Mouse (Mus musculus) MEL (cell line): ENCODE measurements around the gene 9230102O04Rik.

ENCODE experiments used
- CHD1 ChIP-seq: IDR thresholded peaks from 2 replicates; pipeline ENCODE4 v1.6.1; 2012; ENCODE audit warnings: low read depth, mild to moderate bottlenecking, inconsistent platforms, low read length, improper control_type of control experiment
- CTCF ChIP-seq, 3 experiments: IDR thresholded peaks in 2 of 3; conservative IDR thresholded peaks in 1 of 3; 2 replicates each; pipeline ENCODE4 v1.5.1; 2011 to 2012; ENCODE audit warnings: low read length in 3 of 3, low read depth in 2 of 3, mild to moderate bottlenecking in 2 of 3, improper control_type of control experiment in 1 of 3, inconsistent platforms in 1 of 3, mixed read lengths in 1 of 3, moderate library complexity in 1 of 3; ENCODE audit not compliant: control insufficient read depth in 1 of 3, insufficient read depth in 1 of 3, poor library complexity in 1 of 3, severe bottlenecking in 1 of 3
- EP300 ChIP-seq, 2 experiments: IDR thresholded peaks; 2 replicates each; pipeline ENCODE4 v1.6.1; 2011; ENCODE audit warnings: improper control_type of control experiment in 2 of 2, low read length in 2 of 2, low read depth in 1 of 2, mild to moderate bottlenecking in 1 of 2
- MAZ ChIP-seq: IDR thresholded peaks from 2 replicates; pipeline ENCODE4 v1.6.1; 2012; ENCODE audit warnings: low read depth, mild to moderate bottlenecking, inconsistent platforms, low read length, improper control_type of control experiment
- NRF1 ChIP-seq: IDR thresholded peaks from 2 replicates; pipeline ENCODE4 v1.6.1; 2014; ENCODE audit warnings: low read depth, mild to moderate bottlenecking, inconsistent platforms, low read length, improper control_type of control experiment, moderate library complexity; ENCODE audit not compliant: poor library complexity, insufficient read depth, severe bottlenecking
- SMC3 ChIP-seq: IDR thresholded peaks from 2 replicates; pipeline ENCODE4 v1.6.1; 2011; ENCODE audit warnings: low read depth, low read length, improper control_type of control experiment
- TCF12 ChIP-seq: IDR thresholded peaks from 2 replicates; pipeline ENCODE4 v1.6.1; 2014; ENCODE audit warnings: low read depth, mild to moderate bottlenecking, inconsistent platforms, low read length, improper control_type of control experiment, moderate library complexity
- UBTF ChIP-seq: IDR thresholded peaks from 2 replicates; pipeline ENCODE4 v1.6.1; 2012; ENCODE audit warnings: low read depth, mild to moderate bottlenecking, inconsistent platforms, low read length, improper control_type of control experiment, moderate library complexity, borderline replicate concordance; ENCODE audit not compliant: insufficient read depth
- USF2 ChIP-seq, 2 experiments: IDR thresholded peaks; 2 replicates each; pipeline ENCODE4 v1.6.1; 2011 to 2012; ENCODE audit warnings: improper control_type of control experiment in 2 of 2, low read length in 2 of 2, borderline replicate concordance in 1 of 2, inconsistent platforms in 1 of 2, low read depth in 1 of 2, mild to moderate bottlenecking in 1 of 2; ENCODE audit not compliant: insufficient read depth in 1 of 2
- ZC3H11A ChIP-seq: IDR thresholded peaks from 2 replicates; pipeline ENCODE4 v1.6.1; 2012; ENCODE audit warnings: low read depth, mild to moderate bottlenecking, inconsistent platforms, low read length, improper control_type of control experiment
- ZMIZ1 ChIP-seq: IDR thresholded peaks from 2 replicates; pipeline ENCODE4 v1.6.1; 2012; ENCODE audit warnings: low read depth, mild to moderate bottlenecking, inconsistent platforms, low read length, improper control_type of control experiment, moderate library complexity
- ZNF384 ChIP-seq: IDR thresholded peaks from 2 replicates; pipeline ENCODE4 v1.6.1; 2012; ENCODE audit warnings: low read depth, mild to moderate bottlenecking, inconsistent platforms, low read length, improper control_type of control experiment

GRCm38 (mm10) chr2:9882371-9882925 is 6.9 kb downstream of the 9230102O04Rik start:
- no peak for TF ChIP-seq EP300 (IDR thresholded peaks at IDR 0.05; ENCODE audit: low read depth in 1 of 2, low read length in 2 of 2)
- no peak for TF ChIP-seq UBTF
- no peak for TF ChIP-seq ZC3H11A
- TF ChIP-seq CTCF (IDR thresholded peaks at IDR 0.05 in 2 of 3, conservative IDR thresholded peaks at IDR 0.05 in 1 of 3; ENCODE audit: control insufficient read depth in 1 of 3, insufficient read depth in 1 of 3, low read depth in 2 of 3, low read length in 3 of 3, poor library complexity in 1 of 3, severe bottlenecking in 1 of 3): no peak
- TF ChIP-seq USF2 (IDR thresholded peaks at IDR 0.05; ENCODE audit: borderline replicate concordance in 1 of 2, insufficient read depth in 1 of 2, low read depth in 1 of 2, low read length in 2 of 2): no peak
- no peak for TF ChIP-seq TCF12
- no peak for TF ChIP-seq NRF1
- TF ChIP-seq CHD1: no peak
- TF ChIP-seq SMC3: no peak
- TF ChIP-seq ZNF384: no peak
- no peak for TF ChIP-seq ZMIZ1
- TF ChIP-seq MAZ: no peak
